Comparison of ENCODE assay signal across 8 mouse cellular contexts in genomic region chr10:53597121-53597881, GRCm38 (mm10). TPM values are rescaled to one million over a fixed set of nuclear protein-coding genes. Genes with fewer than 3 reads are reported as not detected.
DNase-seq lines count a peak whose midpoint lies in the region; ATAC-seq and TF ChIP-seq lines count a peak whose summit lies in the region.

No protein-coding gene starts in this region.

- H3K27me3 ChIP-seq in forebrain, embryonic 15.5 days, result no peaks in the 10 kb centered on the region

- peak overlapping the region; percentile 66 for H3K4me2 ChIP-seq in forebrain, embryonic 15.5 days (replicated peaks)

- peak overlapping the region; percentile 83 for H3K9ac ChIP-seq in forebrain, embryonic 15.5 days (replicated peaks)

- no peaks in the 10 kb centered on the region for H3K9me3 ChIP-seq in forebrain, embryonic 15.5 days

- TF ChIP-seq CTCF in layer of hippocampus, adult 2 months (conservative IDR thresholded peaks at IDR 0.05), result no peak

- intact Hi-C loops in heart, postnatal 36 days (cut with DNase I), result loop anchor here (1.0 kb wide), 1 partner anchor 32 kb away; no protein-coding TSS in a partner anchor

- peak overlapping the region; percentile 84 for H3K4me3 ChIP-seq in forebrain, embryonic 15.5 days
- peak overlapping the region; percentile 58 for H3K4me3 ChIP-seq in layer of hippocampus, adult 2 months

- peak; percentile 3 for ATAC-seq in activated CD4-positive, CD25-positive, alpha-beta regulatory T cell, adult 4 months
- peak; percentile 18 for ATAC-seq in forebrain, embryonic 15.5 days (replicated peaks)

- peak; percentile 61 for DNase-seq in 3134 (ENCODE audit: extremely low read depth, insufficient read length, low spot score)
- DNase-seq in heart, postnatal 36 days, result peak; percentile 52 to 59
- DNase-seq in layer of hippocampus, adult 2 months (ENCODE audit: low spot score in 2 of 2), result peak in 1 of 2 experiments; percentile 43
- peak; percentile 58 for DNase-seq in lung, postnatal 10 days
- peak; percentile 32 for DNase-seq in ovary, postnatal 14 days (ENCODE audit: low spot score)
- peak; percentile 27 to 44 for DNase-seq in thymus, postnatal 10 days (ENCODE audit: low spot score in 2 of 2)

- under 1% methylated on average over 80 of the region's 99 CpGs for WGBS in forebrain, embryonic 15.5 days

- peaks cover 34% of the 10 kb centered on the region for H3K4me1 ChIP-seq in forebrain, embryonic 15.5 days

- peaks cover 1% of the 10 kb centered on the region; the same call in 1 of the 2 replicates for H3K36me3 ChIP-seq in forebrain, embryonic 15.5 days

- peak overlapping the region; percentile 97 for H3K27ac ChIP-seq in forebrain, embryonic 15.5 days (replicated peaks)
- peak overlapping the region; percentile 89 for H3K27ac ChIP-seq in layer of hippocampus, adult 2 months

RNA-seq across cellular contexts. Expression of gene Asf1a, which starts 0.7 kb away (rescaled TPM):
- polyA plus RNA-seq in activated CD4-positive, CD25-positive, alpha-beta regulatory T cell, adult 4 months (2017; shearing (Covaris generic)), result 1 to 10 TPM; 7.2 to 9.1 TPM
- 101 and 114 TPM in 2 replicates for polyA plus RNA-seq in forebrain, embryonic 15.5 days (2015; fragmentation: Nextera tagmentation; extraction: Ambion mirVana)
- total RNA-seq in heart, postnatal 36 days (2021), result 10 to 100 TPM; 28.3 to 33.1 TPM
- total RNA-seq in layer of hippocampus, adult 2 months (2021), result 10 to 100 TPM; 24.4 to 27.1 TPM

RNA-seq across cellular contexts. Expression of gene Mcm9, which starts 32.9 kb away (rescaled TPM):
- 1 to 10 TPM; 3.5 to 5.2 TPM for polyA plus RNA-seq in activated CD4-positive, CD25-positive, alpha-beta regulatory T cell, adult 4 months (2017; shearing (Covaris generic))
- 9.5 and 10.2 TPM in 2 replicates for polyA plus RNA-seq in forebrain, embryonic 15.5 days (2015; fragmentation: Nextera tagmentation; extraction: Ambion mirVana)
- 1 to 10 TPM; 3.7 TPM for total RNA-seq in heart, postnatal 36 days (2021)
- 1 to 10 TPM; 5.2 to 5.3 TPM for total RNA-seq in layer of hippocampus, adult 2 months (2021)
